Comparison of ENCODE assay signal across 21 mouse cellular contexts in genomic region chr19:27601551-27601950, GRCm38 (mm10).
DNase-seq lines count a peak whose midpoint lies in the region; TF ChIP-seq lines count a peak whose summit lies in the region.
"Had no signal": no experiment of that assay in that cellular context is flagged by ENCODE, and none has a peak within 500 bp of the region (broad histone marks: within the 10 kb centered on the region; RNA-seq: fewer than 3 reads in every experiment).

No protein-coding gene starts in this region.

- 0 out of 2 replicates have a peak overlapping the region, but pooled peaks have one; percentile 25 for H3K27ac ChIP-seq in ES-Bruce4 (ENCODE audit: insufficient read depth, low read length)
- H3K27ac ChIP-seq: embryonic facial prominence, embryonic 13.5 days; embryonic facial prominence, embryonic 15.5 days; forebrain, embryonic 10.5 days; forebrain, embryonic 12.5 days had no signal

- no peaks in the 10 kb centered on the region for H3K36me3 ChIP-seq in ES-Bruce4 (ENCODE audit: control insufficient read depth, insufficient read depth, low read length, poor library complexity, severe bottlenecking)
- H3K36me3 ChIP-seq: embryonic facial prominence, embryonic 13.5 days; embryonic facial prominence, embryonic 15.5 days; forebrain, embryonic 10.5 days; forebrain, embryonic 12.5 days; G1E had no signal

- H3K9me3 ChIP-seq in ES-Bruce4 (replicated peaks; ENCODE audit: control insufficient read depth, insufficient read depth, low read length, poor library complexity, severe bottlenecking), result no peaks in the 10 kb centered on the region
- H3K9me3 ChIP-seq: embryonic facial prominence, embryonic 13.5 days; embryonic facial prominence, embryonic 15.5 days; forebrain, embryonic 10.5 days; forebrain, embryonic 12.5 days; G1E had no signal

- intact Hi-C loops in gastrocnemius, postnatal 36 days (cut with DNase I), result no loop called here

- H3K4me1 ChIP-seq in ES-Bruce4 (ENCODE audit: control insufficient read depth, insufficient read depth, low read length), result peaks cover 4% of the 10 kb centered on the region

- no peak for TF ChIP-seq POLR2A in ES-Bruce4 (IDR thresholded peaks at IDR 0.05; ENCODE audit: insufficient read depth, low read length)

- H3K27me3 ChIP-seq in ES-Bruce4 (ENCODE audit: control insufficient read depth, insufficient read depth, low read length, poor library complexity, severe bottlenecking), result no peaks in the 10 kb centered on the region
- H3K27me3 ChIP-seq: embryonic facial prominence, embryonic 13.5 days; embryonic facial prominence, embryonic 15.5 days had no signal

- TF ChIP-seq CTCF in ES-Bruce4 (IDR thresholded peaks at IDR 0.05; ENCODE audit: low read depth, low read length), result no peak

- no peak overlapping the region for H3K4me3 ChIP-seq in ES-Bruce4 (ENCODE audit: low read depth, low read length)
- H3K4me3 ChIP-seq: embryonic facial prominence, embryonic 13.5 days; embryonic facial prominence, embryonic 15.5 days; erythroblast, embryonic 14.5 days; forebrain, embryonic 10.5 days; forebrain, embryonic 12.5 days had no signal

- peak; percentile 62; the same call in 1 of the 2 replicates for TF ChIP-seq EP300 in ES-Bruce4 (IDR thresholded peaks at IDR 0.05; ENCODE audit: insufficient read depth, low read depth, low read length)

- H3K9ac ChIP-seq in ES-Bruce4 (ENCODE audit: low read depth, poor library complexity, severe bottlenecking), result no peak overlapping the region
- H3K9ac ChIP-seq: embryonic facial prominence, embryonic 13.5 days; embryonic facial prominence, embryonic 15.5 days; forebrain, embryonic 12.5 days had no signal

- DNase-seq in ES-CJ7 (ENCODE audit: low read depth, low spot score) (peak; percentile 75), R1 (ENCODE audit: low read depth, low spot score) (peak; percentile 92)
- no peak for DNase-seq in gastrocnemius, postnatal 36 days
- DNase-seq in lung, postnatal 4 days, result no peak
- no peak for DNase-seq in gastrocnemius, postnatal 25 days
- DNase-seq: adrenal gland, adult 8-10 months; adrenal gland, postnatal 25 days; cerebellum, adult 11 months; cerebellum, adult 18-20 months; cerebellum, adult 8-10 months; cerebellum, adult 9-11 months; cerebellum, postnatal 14 days; cerebellum, postnatal 36 days; embryo, embryonic 11 days had no signal

Comparison
In these comparisons a context has a peak if more than half of its experiments do, and no peak if none do; other contexts are left out.
1. DNase-seq: peak in ES-CJ7 (single experiment) and R1 (single experiment); none in gastrocnemius, postnatal 36 days (0 of 2), lung, postnatal 4 days (0 of 2) and gastrocnemius, postnatal 25 days (single experiment).